Mouse (Mus musculus): ENCODE data around the gene Senp8. TPM values are rescaled to one million over a fixed set of nuclear protein-coding genes. Genes with fewer than 3 reads are reported as not detected.
"Not testable (repeated sequence)": the region's sequence is repeated elsewhere in the genome, so short reads cannot be mapped to it uniquely, and the experiment has no call there.

Senp8 gene
- total RNA-seq (2021) = 10 to 100 TPM in 1 of 2 experiments, 1 to 10 TPM in 1; 9.2 to 11.7 TPM
- long read RNA-seq, experiment 1, partial matches to known transcripts = 0 of 3 reads
- long read RNA-seq, experiment 1, other reads (novel, unspliced or antisense) = 0 of 3 reads
- long read RNA-seq, experiment 2, partial matches to known transcripts = 0 of 6 reads
- long read RNA-seq, experiment 2, other reads (novel, unspliced or antisense) = 0 of 6 reads

DNA sequence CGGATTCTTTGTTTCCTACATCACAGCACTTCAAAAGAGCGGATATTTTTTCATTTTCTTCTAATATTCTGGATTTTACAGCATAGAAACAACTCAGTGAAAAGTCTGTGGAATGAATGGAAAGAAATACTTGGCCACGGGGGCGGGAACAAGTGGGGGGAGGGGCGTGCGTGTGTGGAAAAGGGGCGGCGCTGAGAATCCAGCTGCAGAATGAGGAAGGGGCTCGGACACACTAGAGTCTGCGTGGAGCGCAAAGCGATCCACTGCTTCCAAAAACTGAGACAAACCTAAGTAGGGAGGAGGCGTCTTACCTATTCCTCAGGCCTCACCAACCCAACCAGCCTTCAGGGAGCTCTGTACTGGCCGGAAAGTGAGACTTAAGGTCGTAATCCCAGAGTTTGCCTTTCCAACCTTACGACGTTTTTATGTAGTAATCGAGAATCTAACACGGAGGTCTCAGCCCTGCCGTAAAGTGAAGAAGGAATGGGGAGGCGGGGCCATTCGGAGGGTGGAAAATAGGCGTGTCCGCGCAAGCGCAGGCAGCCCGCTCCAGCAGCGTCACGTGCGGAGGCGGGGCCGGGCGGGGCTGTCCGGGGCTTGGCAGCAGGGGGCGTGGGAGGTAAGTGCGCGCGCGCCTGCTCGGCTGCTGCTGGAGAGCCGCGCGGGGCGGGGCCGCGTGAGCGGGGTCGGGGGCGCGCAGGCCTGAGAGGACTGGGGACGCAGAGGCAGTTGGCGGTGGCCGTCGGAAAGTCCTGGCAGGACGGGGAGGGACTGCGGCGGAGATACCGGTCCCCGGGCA lies at the start of gene Senp8, which contains the start of gene Myo9a:
Senp8 (minus strand) TSS at position 444 of the 799 bp plus-strand sequence.
Myo9a (plus strand) TSS at position 630 of the 799 bp plus-strand sequence.
- DNase-seq (ENCODE audit: low spot score in 2 of 2) = peak; percentile 100

DNA sequence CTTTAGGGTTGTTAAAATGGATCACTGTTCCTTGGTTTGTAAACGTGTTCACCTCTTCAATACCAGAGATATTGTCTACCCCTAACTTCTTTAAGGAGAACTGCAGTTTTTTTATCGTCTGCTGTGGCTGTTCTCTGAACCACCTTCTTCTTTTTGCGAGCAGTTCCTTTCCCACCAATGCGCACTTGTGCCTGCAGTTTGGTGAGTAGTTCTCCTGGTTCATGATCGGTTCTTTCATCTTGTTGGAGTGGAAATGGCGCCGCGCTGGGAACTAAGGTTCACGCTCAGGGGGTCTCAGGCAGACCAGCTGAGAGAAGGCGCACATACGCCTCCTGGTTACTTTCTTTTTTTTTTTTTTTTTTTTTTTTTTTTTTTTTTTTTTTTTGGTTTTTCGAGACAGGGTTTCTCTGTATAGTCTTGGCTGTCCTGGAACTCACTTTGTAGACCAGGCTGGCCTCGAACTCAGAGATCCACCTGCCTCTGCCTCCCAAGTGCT lies 16.5 kb upstream of the Senp8 start:
- not testable (repeated sequence) for DNase-seq (ENCODE audit: low spot score in 2 of 2)

DNA sequence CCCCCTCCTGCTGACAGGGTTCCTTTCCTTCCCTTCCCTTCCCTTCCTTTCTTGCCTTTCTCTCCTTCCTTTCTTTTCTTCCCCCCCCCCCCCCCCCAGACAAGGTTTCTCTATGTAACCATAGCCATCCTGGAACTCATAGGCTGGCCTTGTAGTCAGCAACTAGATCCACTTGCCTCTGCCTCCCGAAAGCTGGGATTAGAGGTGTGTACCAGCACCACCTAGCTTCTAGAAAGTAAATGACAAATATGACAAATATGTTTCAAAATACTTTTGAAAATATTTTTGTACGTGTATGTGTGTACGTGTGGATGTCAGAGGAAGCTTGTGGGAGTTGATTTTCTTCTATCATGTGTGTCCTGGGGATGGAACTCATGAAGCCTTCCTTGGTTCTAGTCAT lies 10.0 kb upstream of the Senp8 start:
- DNase-seq (ENCODE audit: low spot score in 2 of 2) = no peak

- DNase-seq (ENCODE audit: low spot score in 2 of 2) = not testable (repeated sequence)
Observed at GRCm38 (mm10) chr9:59757016-59757415, 6.5 kb upstream of the Senp8 start.

GRCm38 (mm10) chr9:59755199-59755598 lies 4.7 kb upstream of the Senp8 start:
- DNase-seq (ENCODE audit: low spot score in 2 of 2) = no peak

- DNase-seq (ENCODE audit: low spot score in 2 of 2) = no peak
Observed at GRCm38 (mm10) chr9:59751966-59752365, 1.5 kb upstream of the Senp8 start.

DNA sequence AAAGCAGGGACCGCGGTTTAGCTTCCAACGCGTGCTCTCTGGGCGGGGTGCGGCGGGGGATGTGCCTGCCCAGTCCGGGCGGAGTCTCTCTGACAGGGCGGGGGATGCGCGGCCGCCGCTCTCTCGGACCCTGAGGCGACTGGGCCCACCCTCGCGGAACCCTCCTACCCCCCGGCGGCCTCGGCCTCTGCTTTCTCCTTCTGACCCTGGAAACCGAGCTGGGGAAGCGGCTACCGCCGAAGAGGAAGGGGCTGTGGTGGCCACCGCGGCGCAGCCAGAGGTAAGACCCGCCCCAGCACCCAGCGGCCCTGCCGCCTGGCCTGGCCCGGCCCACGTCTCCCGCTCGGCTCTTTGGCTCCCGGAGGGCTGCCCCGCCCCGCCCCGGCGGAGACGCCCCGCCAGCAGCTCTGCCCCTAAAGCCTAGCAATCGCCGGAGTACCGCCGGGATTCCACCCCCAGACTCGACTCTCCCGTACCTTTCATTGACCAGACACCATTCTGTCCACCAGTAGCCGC lies 614 bp upstream of the Senp8 start:
- DNase-seq (ENCODE audit: low spot score in 2 of 2) = peak; percentile 88 to 90

- no peak for DNase-seq (ENCODE audit: low spot score in 2 of 2)
Observed at GRCm38 (mm10) chr9:59749581-59750265, 787 bp downstream of the Senp8 start.

DNA sequence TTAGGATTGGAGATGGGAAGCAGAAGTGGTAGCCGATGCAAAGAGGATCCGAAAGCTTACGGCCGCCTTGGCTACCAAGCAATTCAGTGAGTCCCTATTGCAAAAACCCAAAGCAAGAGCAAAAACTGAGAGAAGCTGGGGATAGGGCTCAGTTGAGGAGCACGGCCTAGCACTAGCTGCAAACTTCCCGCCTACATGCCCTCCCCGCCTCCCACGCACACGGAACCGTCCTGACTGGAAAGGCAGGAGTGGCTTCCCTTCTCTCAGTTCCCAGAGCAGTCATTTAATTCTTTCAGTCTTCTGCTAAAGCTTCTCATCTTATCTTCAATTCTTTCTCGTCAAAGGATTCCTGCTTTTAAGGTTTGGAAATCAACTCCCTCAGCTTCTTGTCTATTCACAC lies 1.5 kb downstream of the Senp8 start:
- DNase-seq (ENCODE audit: low spot score in 2 of 2) = no peak

DNA sequence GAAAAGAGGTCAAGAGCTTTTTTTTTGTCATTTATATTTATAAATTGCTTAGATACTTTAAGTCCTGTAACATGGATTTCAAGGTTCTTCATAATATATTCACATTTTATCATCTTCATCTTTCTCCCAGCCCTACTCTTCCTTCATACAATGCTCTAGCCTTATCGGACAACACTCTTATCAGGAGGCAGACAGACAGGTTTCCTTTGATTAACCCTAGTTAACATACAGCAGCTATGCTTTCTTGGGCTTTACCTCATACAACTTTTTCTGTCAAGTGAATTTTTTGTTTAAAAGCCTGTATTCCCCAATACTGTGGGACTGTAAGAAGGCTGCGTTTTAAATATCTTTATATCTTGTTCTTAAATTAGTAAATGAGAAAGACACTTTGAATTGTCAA lies 2.1 kb downstream of the Senp8 start:
- no peak for DNase-seq (ENCODE audit: low spot score in 2 of 2)

- DNase-seq (ENCODE audit: low spot score in 2 of 2) = no peak
Observed at GRCm38 (mm10) chr9:59743903-59744302, 6.6 kb downstream of the Senp8 start.

- DNase-seq (ENCODE audit: low spot score in 2 of 2) = no peak
Observed at GRCm38 (mm10) chr9:59740593-59740992, 9.9 kb downstream of the Senp8 start.

- no peak for DNase-seq (ENCODE audit: low spot score in 2 of 2)
Observed at GRCm38 (mm10) chr9:59735394-59735793, 15.1 kb downstream of the Senp8 start.

GRCm38 (mm10) chr9:59733075-59733474 lies 17.4 kb downstream of the Senp8 start:
- DNase-seq (ENCODE audit: low spot score in 2 of 2) = no peak

GRCm38 (mm10) chr9:59731136-59731535 lies 19.4 kb downstream of the Senp8 start:
- no peak for DNase-seq (ENCODE audit: low spot score in 2 of 2)

- no peak for DNase-seq (ENCODE audit: low spot score in 2 of 2)
Observed at GRCm38 (mm10) chr9:59727569-59728286, 22.8 kb downstream of the Senp8 start.

GRCm38 (mm10) chr9:59725515-59725914 lies 25.0 kb downstream of the Senp8 start:
- no peak for DNase-seq (ENCODE audit: low spot score in 2 of 2)

DNA sequence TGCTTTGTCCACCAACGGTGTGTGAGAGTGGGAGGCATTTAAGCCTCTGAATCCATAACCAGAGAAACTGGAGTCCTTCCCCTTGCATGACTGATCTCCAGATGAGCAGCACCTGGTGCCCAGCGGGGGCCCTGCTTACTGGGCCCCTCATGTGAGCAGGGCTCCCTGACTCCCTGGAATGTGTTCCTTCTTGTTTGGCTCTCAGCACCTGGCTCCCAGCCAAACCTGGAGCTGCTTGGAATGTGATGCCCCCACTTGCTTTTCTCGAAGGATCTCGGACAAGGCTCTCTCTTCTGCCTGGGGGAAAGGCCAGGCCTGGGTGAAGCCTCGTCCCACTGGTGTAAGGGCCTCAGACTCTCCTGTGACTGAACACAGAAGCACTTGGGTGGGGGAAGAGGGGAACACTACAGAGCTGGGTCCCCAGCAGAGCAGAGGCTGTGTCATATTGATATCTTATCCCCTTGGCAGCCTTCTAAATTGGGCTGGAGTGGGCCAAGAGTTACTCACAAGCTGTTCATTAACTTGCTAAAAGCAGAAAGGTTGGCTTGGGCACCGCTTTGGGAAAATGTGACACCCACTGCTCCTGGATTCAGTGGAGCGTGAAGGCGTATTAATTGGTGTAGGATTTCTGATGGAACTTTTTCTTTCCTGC lies 26.6 kb downstream of the Senp8 start:
- DNase-seq (ENCODE audit: low spot score in 2 of 2) = no peak

- peak; percentile 50 to 53 for DNase-seq (ENCODE audit: low spot score in 2 of 2)
Observed at GRCm38 (mm10) chr9:59723096-59723657, 27.3 kb downstream of the Senp8 start.

GRCm38 (mm10) chr9:59721144-59721543 lies 29.4 kb downstream of the Senp8 start:
- DNase-seq (ENCODE audit: low spot score in 2 of 2) = no peak

Data from adrenal gland, adult 18-20 months (tissue).